Mouse (Mus musculus): ENCODE data around the gene Alkbh7. TPM values are rescaled to one million over a fixed set of nuclear protein-coding genes. Genes with fewer than 3 reads are reported as not detected.

Alkbh7 gene
- polyA plus RNA-seq, 1 experiment from 2014 or later: 28.7 TPM

DNA sequence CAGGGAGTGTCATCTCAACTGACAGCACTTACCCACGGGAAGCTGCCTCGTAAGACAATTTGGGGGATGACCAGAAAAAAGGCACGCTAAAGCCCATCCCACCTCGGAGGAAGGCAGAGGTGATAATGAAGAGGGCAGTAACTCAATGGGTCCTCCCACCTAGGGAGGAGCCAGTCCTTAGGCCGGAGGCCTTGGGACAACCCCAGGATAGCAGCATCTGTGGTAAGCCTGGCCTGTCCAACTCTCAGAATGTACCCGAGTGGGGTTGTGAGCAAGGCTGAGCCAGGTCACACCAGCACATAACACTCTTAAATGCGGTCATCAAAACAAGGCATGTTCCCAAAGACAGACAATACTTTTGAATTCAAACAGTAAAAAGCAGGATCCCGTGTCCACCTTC is 32.6 kb downstream of the Alkbh7 start:
- Histone ChIP-seq H3K4me1 (replicated peaks; ENCODE audit: control insufficient read depth, insufficient read depth) (0 out of 2 replicates have a peak, but pooled peaks cover 3% of the 10 kb centered on the region), H3K4me3 (ENCODE audit: low read depth, low read length) (peak overlapping the region; percentile 82), H3K9me3 (ENCODE audit: control insufficient read depth, low read length) (no peaks in the 10 kb centered on the region), H3K36me3 (ENCODE audit: control insufficient read depth, insufficient read depth, low read length) (peaks cover 19% of the 10 kb centered on the region), H3K27me3 (ENCODE audit: control insufficient read depth, insufficient read depth, low read length) (no peaks in the 10 kb centered on the region), H3K4me2 (replicated peaks; ENCODE audit: low read depth) (peak overlapping the region; percentile 67), H3K9ac (ENCODE audit: low read length) (peak overlapping the region; percentile 100), H3K27ac (replicated peaks) (no peak overlapping the region)
- WGBS: 16% methylated on average over 8 of the region's 8 CpGs
- no peak for DNase-seq (ENCODE audit: low spot score)
- no peak for ATAC-seq (ENCODE audit: low FRiP score, low TSS enrichment)
- TF ChIP-seq EP300 (optimal IDR thresholded peaks at IDR 0.05) (no peak), CTCF (IDR thresholded peaks at IDR 0.05; ENCODE audit: low read depth) (no peak)

DNA sequence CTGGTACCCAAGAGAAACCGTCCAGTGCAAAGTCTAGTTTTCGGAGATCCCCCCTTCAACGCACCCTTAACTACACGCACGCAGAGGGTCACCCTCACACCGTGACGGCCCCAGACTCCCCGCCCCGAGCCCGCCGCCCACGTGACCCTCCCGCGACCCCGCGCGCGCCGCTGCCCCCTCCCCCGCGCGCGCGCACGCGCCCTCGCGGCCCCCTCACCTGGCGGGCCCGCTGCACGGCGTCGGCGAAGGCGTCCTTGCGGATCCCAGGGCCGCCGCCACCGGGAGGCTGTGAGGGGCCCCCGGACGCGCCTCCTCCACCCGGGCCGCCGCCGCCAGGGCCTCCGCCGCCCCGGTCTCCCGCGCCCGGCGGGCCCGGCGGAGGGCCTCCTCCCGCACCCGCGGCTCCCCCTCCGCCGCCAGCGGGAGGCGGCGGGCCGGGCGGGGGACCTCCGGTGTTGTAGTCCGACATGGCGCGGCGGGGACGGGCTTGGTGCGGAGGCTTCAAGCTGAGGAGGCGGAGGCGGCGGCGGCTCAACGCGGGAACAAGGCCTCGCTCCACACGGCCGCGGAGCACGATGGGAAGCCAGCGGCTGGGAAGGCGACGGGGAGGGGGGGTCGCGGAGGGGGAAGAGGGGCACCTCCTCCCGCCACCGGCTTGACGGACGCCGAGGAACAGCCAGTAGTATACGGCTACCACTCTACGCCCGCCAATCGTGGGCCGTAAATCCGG is 34.0 kb downstream of the Alkbh7 start, which contains the start of gene Khsrp:
Gene Khsrp, minus strand, starts transcription at position 592 of the 730 bp plus-strand sequence.
- DNase-seq (ENCODE audit: low spot score) (peak; percentile 51), ATAC-seq (ENCODE audit: low FRiP score, low TSS enrichment) (no peak)
- Histone ChIP-seq H3K4me2 (replicated peaks; ENCODE audit: low read depth) (peak within 1 kb of the TSS; percentile 67), H3K4me3 (ENCODE audit: low read depth, low read length) (peak within 1 kb of the TSS; percentile 82), H3K27me3 (ENCODE audit: control insufficient read depth, insufficient read depth, low read length) (no peaks in the 10 kb centered on the region), H3K4me1 (replicated peaks; ENCODE audit: control insufficient read depth, insufficient read depth) (0 out of 2 replicates have a peak, but pooled peaks cover 3% of the 10 kb centered on the region), H3K27ac (replicated peaks) (peak within 1 kb of the TSS; percentile 95), H3K36me3 (ENCODE audit: control insufficient read depth, insufficient read depth, low read length) (peaks cover 8% of the 10 kb centered on the region; the same call in 1 of the 2 replicates), H3K9ac (ENCODE audit: low read length) (peak within 1 kb of the TSS; percentile 100), H3K9me3 (ENCODE audit: control insufficient read depth, low read length) (no peaks in the 10 kb centered on the region)
- under 1% methylated on average over 64 of the region's 99 CpGs for WGBS
- no peak for TF ChIP-seq EP300 (optimal IDR thresholded peaks at IDR 0.05)
- no peak for TF ChIP-seq CTCF (IDR thresholded peaks at IDR 0.05; ENCODE audit: low read depth)

DNA sequence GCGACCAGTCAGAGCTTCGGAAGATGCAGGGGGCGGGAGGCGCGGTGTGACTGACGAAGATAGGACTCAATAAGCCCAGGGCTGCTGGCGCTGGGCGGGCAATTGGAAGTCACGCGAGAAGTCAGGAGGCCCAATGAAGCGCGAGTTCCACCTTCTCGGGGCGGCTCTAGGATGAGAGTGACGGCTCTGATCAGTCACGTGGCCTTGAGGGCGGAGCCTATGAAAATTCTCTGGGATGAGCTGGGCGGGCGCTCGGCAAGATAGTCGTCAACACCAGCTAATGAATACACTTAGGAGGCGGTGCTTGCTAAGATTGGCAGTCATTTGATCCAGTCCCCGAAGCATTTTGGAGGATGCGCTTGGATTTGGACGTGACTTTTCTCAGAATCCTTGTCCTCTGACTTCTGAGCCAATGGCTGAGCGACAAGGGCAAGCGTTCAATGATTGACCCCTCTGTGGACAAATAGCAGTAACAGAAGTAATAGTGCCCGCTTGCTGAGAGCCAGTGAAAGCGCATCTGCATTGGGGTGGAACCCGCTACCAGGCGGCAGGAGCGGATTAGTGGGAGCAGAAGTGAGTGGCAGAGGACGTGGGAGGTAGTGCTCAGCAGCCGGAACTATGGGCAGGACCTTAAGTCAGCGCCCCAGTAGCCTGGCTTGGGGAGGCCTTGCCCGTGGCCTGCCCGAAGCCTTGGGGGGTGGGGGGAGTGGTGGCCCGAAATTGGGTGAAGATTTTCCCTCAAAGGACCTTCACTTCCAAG is 34.7 kb downstream of the Alkbh7 start:
- TF ChIP-seq EP300 (optimal IDR thresholded peaks at IDR 0.05): no peak
- TF ChIP-seq CTCF (IDR thresholded peaks at IDR 0.05; ENCODE audit: low read depth): peak; percentile 41
- Histone ChIP-seq H3K27me3 (ENCODE audit: control insufficient read depth, insufficient read depth, low read length) (no peaks in the 10 kb centered on the region), H3K4me2 (replicated peaks; ENCODE audit: low read depth) (peak overlapping the region; percentile 57), H3K9me3 (ENCODE audit: control insufficient read depth, low read length) (no peaks in the 10 kb centered on the region), H3K4me1 (replicated peaks; ENCODE audit: control insufficient read depth, insufficient read depth) (0 out of 2 replicates have a peak, but pooled peaks cover 3% of the 10 kb centered on the region), H3K9ac (ENCODE audit: low read length) (peak overlapping the region; percentile 63), H3K4me3 (ENCODE audit: low read depth, low read length) (peak overlapping the region; percentile 29), H3K27ac (replicated peaks) (peak overlapping the region; percentile 84), H3K36me3 (ENCODE audit: control insufficient read depth, insufficient read depth, low read length) (peaks cover 1% of the 10 kb centered on the region; the same call in 1 of the 2 replicates)
- DNase-seq (ENCODE audit: low spot score) (peak; percentile 100), ATAC-seq (ENCODE audit: low FRiP score, low TSS enrichment) (peak; percentile 96)
- WGBS: under 1% methylated on average over 38 of the region's 38 CpGs

DNA sequence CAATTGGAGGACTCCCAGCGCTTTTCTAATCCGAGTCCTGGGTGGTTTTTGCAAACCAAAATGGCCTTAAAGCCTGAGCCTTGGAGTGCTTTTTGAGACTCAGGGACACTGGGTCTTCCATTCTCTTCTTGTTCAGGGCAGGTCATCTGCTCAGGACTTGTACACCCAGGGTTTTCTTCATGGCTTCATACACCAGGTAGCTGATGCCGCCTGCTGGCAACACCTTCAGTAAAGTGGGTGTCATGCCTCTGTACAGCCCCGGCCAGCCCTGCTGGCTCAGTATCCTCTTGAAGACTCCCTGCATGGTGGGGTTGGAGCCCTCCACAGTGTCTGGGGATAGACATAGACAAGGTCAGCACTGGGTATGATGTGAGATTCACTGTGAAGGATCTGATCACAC is 35.7 kb downstream of the Alkbh7 start:
- H3K4me2 ChIP-seq (replicated peaks; ENCODE audit: low read depth): no peak overlapping the region
- WGBS: 88% methylated on average over 4 of the region's 4 CpGs
- ATAC-seq (ENCODE audit: low FRiP score, low TSS enrichment) (no peak), DNase-seq (ENCODE audit: low spot score) (no peak)
- H3K4me3 ChIP-seq (ENCODE audit: low read depth, low read length): no peak overlapping the region
- H3K9ac ChIP-seq (ENCODE audit: low read length): no peak overlapping the region
- 0 out of 2 replicates have a peak, but pooled peaks cover 3% of the 10 kb centered on the region for H3K4me1 ChIP-seq (replicated peaks; ENCODE audit: control insufficient read depth, insufficient read depth)
- H3K27me3 ChIP-seq (ENCODE audit: control insufficient read depth, insufficient read depth, low read length): no peaks in the 10 kb centered on the region
- TF ChIP-seq EP300 (optimal IDR thresholded peaks at IDR 0.05) (no peak), CTCF (IDR thresholded peaks at IDR 0.05; ENCODE audit: low read depth) (no peak)
- no peak overlapping the region for H3K27ac ChIP-seq (replicated peaks)
- H3K36me3 ChIP-seq (ENCODE audit: control insufficient read depth, insufficient read depth, low read length): no peaks in the 10 kb centered on the region; the same call in 1 of the 2 replicates
- no peaks in the 10 kb centered on the region for H3K9me3 ChIP-seq (ENCODE audit: control insufficient read depth, low read length)

DNA sequence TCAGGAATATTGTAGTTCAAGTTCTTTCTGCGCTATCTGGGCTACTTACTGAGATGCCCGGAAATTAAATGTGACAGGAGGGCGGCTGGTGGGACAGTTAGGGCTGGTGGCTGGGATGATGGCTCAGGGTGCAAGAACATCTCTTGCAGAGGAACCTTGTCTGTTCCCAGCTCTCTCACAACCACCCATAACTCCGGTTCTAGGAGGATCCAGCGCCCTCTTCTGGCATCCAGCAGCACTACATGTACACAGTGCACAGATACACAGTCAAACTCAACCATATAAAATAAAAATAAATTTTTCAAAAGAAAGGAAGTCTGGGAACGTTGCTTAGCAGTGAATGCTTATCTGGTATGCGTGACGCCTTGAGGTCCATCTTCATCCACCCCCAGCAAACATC is 41.8 kb downstream of the Alkbh7 start:
- Histone ChIP-seq H3K36me3 (ENCODE audit: control insufficient read depth, insufficient read depth, low read length) (no peaks in the 10 kb centered on the region), H3K9me3 (ENCODE audit: control insufficient read depth, low read length) (no peaks in the 10 kb centered on the region), H3K4me3 (ENCODE audit: low read depth, low read length) (no peak overlapping the region), H3K4me1 (replicated peaks; ENCODE audit: control insufficient read depth, insufficient read depth) (no peaks in the 10 kb centered on the region), H3K27ac (replicated peaks) (no peak overlapping the region), H3K27me3 (ENCODE audit: control insufficient read depth, insufficient read depth, low read length) (no peaks in the 10 kb centered on the region), H3K4me2 (replicated peaks; ENCODE audit: low read depth) (no peak overlapping the region), H3K9ac (ENCODE audit: low read length) (no peak overlapping the region)
- WGBS: 37% methylated on average over 8 of the region's 8 CpGs
- no peak for DNase-seq (ENCODE audit: low spot score)
- TF ChIP-seq CTCF (IDR thresholded peaks at IDR 0.05; ENCODE audit: low read depth) (peak; percentile 44), EP300 (optimal IDR thresholded peaks at IDR 0.05) (no peak)
- no peak for ATAC-seq (ENCODE audit: low FRiP score, low TSS enrichment)

Data from stomach, postnatal 0 days (tissue).